Mouse (Mus musculus) midbrain, embryonic 14.5 days (tissue): ENCODE measurements around the gene Ccl26. TPM values are rescaled to one million over a fixed set of nuclear protein-coding genes. Genes with fewer than 3 reads are reported as not detected.

Experiments
- ATAC-seq: fragments of 200-750 bp; cut with Nextera tagmentation; 2 replicates; pipeline ENCODE4 v1.8.0; 2017; ENCODE audit warnings: moderate number of reproducible peaks, moderate library complexity; ENCODE audit not compliant: low FRiP score, low TSS enrichment
- DNase-seq: peaks from one replicate; pipeline ENCODE4 v3.0.0-alpha.2; 2015
- H3K27ac ChIP-seq: fragments of 300-500 bp; sonication (generic); replicated peaks from 2 replicates; pipeline ENCODE4 v1.5.1; 2014; ENCODE audit warnings: mild to moderate bottlenecking, low read depth, low read length, moderate library complexity
- H3K27me3 ChIP-seq: fragments of 300-500 bp; sonication (generic); 2 replicates; pipeline ENCODE4 v1.6.1; 2014; ENCODE audit warnings: low read length, control low read depth, mixed read lengths; ENCODE audit not compliant: control insufficient read depth, insufficient read depth
- H3K36me3 ChIP-seq: fragments of 300-500 bp; sonication (generic); 2 replicates; pipeline ENCODE4 v1.6.1; 2014; ENCODE audit warnings: low read length, control low read depth; ENCODE audit not compliant: control insufficient read depth, insufficient read depth
- H3K4me1 ChIP-seq: fragments of 300-500 bp; sonication (generic); 2 replicates; pipeline ENCODE4 v1.6.1; 2014; ENCODE audit warnings: mild to moderate bottlenecking, antibody characterized with exemption, low read length, control low read depth; ENCODE audit not compliant: control insufficient read depth, insufficient read depth
- H3K4me2 ChIP-seq: fragments of 300-500 bp; sonication (generic); 2 replicates; pipeline ENCODE4 v1.6.1; 2014; ENCODE audit warnings: mild to moderate bottlenecking, low read length, moderate library complexity
- H3K4me3 ChIP-seq: fragments of 300-500 bp; sonication (generic); replicated peaks from 2 replicates; pipeline ENCODE4 v1.5.1; 2014; ENCODE audit warnings: low read depth, low read length
- H3K9ac ChIP-seq: fragments of 300-500 bp; sonication (generic); replicated peaks from 2 replicates; pipeline ENCODE4 v1.6.1; 2014; ENCODE audit warnings: mild to moderate bottlenecking, low read length, moderate library complexity
- H3K9me3 ChIP-seq: fragments of 300-500 bp; sonication (generic); 2 replicates; pipeline ENCODE4 v1.6.1; 2016; ENCODE audit warnings: low read length, control low read depth, mixed read lengths; ENCODE audit not compliant: control insufficient read depth
- WGBS: fragments of 180-500 bp; shearing (Covaris S2); extraction: QIAGEN DNeasy Blood & Tissue Kit; methylation state at CpG from one replicate; pipeline ENCODE4 v1.1.7; 2014; 5-methylcytosine and 5-hydroxymethylcytosine counted together
- polyA plus RNA-seq: library from polyadenylated mRNA; unstranded; fragments of >200 nt; fragmentation: Nextera tagmentation; extraction: Ambion mirVana; gene quantifications from 2 replicates; pipeline ENCODE4 v1.2.1, GENCODE M21; 2014

Ccl26 gene
- polyA plus RNA-seq, 1 experiment from 2014 or later = not detected

DNA sequence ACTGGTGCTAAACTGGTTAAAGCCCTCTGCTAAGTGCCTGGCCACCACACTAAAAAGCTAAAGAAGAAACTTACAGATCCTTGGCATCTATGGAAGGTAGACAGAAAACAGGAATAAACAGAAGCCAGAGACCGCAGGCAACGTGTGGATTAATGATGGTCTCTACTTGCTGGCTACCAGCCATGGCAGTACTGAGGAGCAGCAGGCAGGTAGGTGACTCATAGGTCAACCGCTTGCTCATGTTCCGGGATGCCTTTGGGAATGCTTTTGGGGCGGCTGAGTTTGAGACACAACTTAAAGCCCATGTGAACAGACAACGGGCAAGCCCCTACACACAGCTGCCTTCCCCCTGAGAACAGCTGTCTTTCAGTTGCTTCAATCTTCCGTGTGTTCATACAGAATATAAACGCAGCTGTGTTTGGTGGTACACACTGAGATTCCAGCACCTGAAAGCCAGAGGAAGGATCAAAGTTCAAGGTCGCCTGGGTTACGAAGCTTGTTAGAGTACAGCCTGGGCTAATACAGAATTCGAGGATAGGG lies 32.0 kb downstream of the Ccl26 start:
- Histone ChIP-seq H3K9me3 (no peaks in the 10 kb centered on the region), H3K4me2 (no peak overlapping the region), H3K27me3 (no peaks in the 10 kb centered on the region), H3K9ac (no peak overlapping the region), H3K4me3 (no peak overlapping the region), H3K36me3 (no peaks in the 10 kb centered on the region), H3K4me1 (no peaks in the 10 kb centered on the region), H3K27ac (no peak overlapping the region)
- ATAC-seq = no peak
- DNase-seq = no peak
- WGBS = 89% methylated on average over 11 of the region's 11 CpGs

GRCm38 (mm10) chr5:135529964-135530363 lies 33.4 kb downstream of the Ccl26 start:
- ATAC-seq (no peak), DNase-seq (no peak)
- Histone ChIP-seq H3K4me1 (no peaks in the 10 kb centered on the region), H3K4me2 (no peak overlapping the region), H3K9ac (no peak overlapping the region), H3K27me3 (no peaks in the 10 kb centered on the region), H3K36me3 (no peaks in the 10 kb centered on the region), H3K4me3 (no peak overlapping the region), H3K27ac (no peak overlapping the region), H3K9me3 (no peaks in the 10 kb centered on the region)
- WGBS = 90% methylated on average over 2 of the region's 2 CpGs

DNA sequence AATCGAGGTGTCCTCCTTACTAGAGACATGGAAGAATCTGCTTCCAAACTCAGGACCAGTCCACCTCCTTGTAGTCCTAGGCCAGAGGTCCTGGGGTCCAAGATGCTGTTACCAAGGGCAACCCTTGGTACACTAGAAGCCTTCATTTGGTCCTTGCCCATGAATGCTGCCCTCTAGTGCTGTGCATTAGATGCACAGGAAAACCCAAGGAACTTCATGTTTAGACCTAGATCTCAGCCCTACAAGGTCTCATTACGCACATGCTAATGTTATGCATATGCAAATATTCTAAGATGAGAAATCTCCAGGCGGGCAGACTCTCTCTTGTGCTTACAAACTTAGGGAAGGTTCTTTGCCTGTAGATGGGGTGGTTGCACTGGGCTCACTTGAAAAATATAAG lies 34.1 kb downstream of the Ccl26 start:
- no peak overlapping the region for H3K4me2 ChIP-seq
- DNase-seq = no peak
- H3K27ac ChIP-seq = no peak overlapping the region
- 75% methylated on average over 3 of the region's 3 CpGs for WGBS
- H3K4me1 ChIP-seq = no peaks in the 10 kb centered on the region
- H3K9me3 ChIP-seq = no peaks in the 10 kb centered on the region
- no peak overlapping the region for H3K4me3 ChIP-seq
- no peaks in the 10 kb centered on the region for H3K27me3 ChIP-seq
- no peaks in the 10 kb centered on the region for H3K36me3 ChIP-seq
- ATAC-seq = no peak
- H3K9ac ChIP-seq = no peak overlapping the region

- DNase-seq = no peak
- no peak for ATAC-seq
- no peak overlapping the region for H3K4me2 ChIP-seq
- H3K9me3 ChIP-seq = no peaks in the 10 kb centered on the region
- no peaks in the 10 kb centered on the region for H3K27me3 ChIP-seq
- H3K4me3 ChIP-seq = no peak overlapping the region
- H3K27ac ChIP-seq = no peak overlapping the region
- WGBS = 34% methylated on average over 7 of the region's 7 CpGs
- no peaks in the 10 kb centered on the region for H3K4me1 ChIP-seq
- H3K36me3 ChIP-seq = no peaks in the 10 kb centered on the region
- H3K9ac ChIP-seq = no peak overlapping the region
These were observed 35.4 kb downstream of the Ccl26 start for GRCm38 (mm10) chr5:135527986-135528385.

DNA sequence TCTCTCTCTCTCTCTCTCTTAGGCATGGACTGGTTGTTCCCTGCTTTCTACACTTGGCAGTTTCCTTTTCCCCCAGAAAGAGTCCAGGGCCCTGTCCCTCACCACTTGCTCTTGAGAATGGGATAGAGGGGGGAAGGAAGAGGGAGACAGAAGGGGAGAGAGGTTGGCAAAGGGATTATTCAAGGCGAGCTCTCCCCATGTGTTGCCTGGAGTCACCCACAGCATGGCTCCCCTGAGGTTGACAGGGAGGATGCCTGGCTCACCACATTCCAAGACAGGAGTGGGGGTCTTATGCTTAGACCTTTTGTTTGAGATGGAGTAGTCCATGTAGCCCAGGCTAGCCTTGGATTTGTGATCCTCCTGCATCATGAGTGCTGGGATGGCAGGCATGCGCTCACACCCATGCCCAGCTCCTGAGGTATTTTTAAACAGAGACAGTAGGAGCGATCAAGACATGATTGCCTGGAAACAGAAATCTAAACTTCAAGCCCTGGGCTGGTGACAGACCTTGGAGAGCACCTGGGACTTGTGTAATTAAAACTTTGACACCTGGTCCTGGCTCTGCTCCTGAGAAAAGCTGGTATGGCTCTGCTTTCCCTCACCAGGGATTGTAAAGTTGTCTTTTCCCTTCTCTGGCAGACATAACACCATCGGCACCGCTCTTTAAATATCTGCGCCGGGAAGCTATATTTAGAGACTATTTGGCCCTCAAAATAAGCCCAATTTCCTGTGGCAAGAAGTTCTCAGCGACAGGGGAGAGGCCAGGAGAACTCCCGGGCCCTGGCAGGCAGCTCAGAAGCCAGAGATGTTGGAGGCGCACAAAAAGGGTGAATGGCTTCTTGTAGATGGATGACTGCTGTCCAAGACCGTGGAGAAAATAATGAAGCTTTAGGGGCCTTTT lies 38.5 kb downstream of the Ccl26 start:
- DNase-seq (no peak), ATAC-seq (no peak)
- Histone ChIP-seq H3K4me3 (no peak overlapping the region), H3K27ac (no peak overlapping the region), H3K4me2 (no peak overlapping the region), H3K9me3 (no peaks in the 10 kb centered on the region), H3K4me1 (no peaks in the 10 kb centered on the region), H3K36me3 (no peaks in the 10 kb centered on the region), H3K9ac (no peak overlapping the region), H3K27me3 (no peaks in the 10 kb centered on the region)
- 81% methylated on average over 11 of the region's 11 CpGs for WGBS

DNA sequence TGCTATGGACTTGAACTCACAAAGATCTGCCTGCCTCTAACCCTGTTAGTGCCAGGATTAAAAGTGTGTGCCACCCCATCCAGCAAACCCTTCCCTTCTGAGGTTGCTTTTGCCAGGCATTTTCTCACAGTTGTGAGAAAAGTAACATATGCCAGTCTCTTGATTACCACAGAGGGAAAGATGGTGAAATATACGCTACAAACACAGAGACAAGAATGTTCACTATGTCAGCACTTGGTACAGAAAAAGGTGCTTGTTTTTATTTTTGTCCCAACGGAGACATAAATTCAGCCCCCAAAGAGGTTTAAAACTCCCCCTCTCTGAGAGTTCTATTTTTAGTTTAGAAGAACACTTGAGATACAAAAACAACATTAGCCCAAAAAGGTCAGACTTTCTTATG lies 39.3 kb downstream of the Ccl26 start:
- ATAC-seq = no peak
- Histone ChIP-seq H3K27ac (no peak overlapping the region), H3K4me3 (no peak overlapping the region), H3K9me3 (no peaks in the 10 kb centered on the region), H3K27me3 (no peaks in the 10 kb centered on the region), H3K4me2 (no peak overlapping the region), H3K9ac (no peak overlapping the region), H3K36me3 (no peaks in the 10 kb centered on the region), H3K4me1 (no peaks in the 10 kb centered on the region)
- 96% methylated on average over 2 of the region's 2 CpGs for WGBS
- no peak for DNase-seq

- H3K4me2 ChIP-seq = no peak overlapping the region
- H3K4me1 ChIP-seq = no peaks in the 10 kb centered on the region
- no peaks in the 10 kb centered on the region for H3K9me3 ChIP-seq
- H3K4me3 ChIP-seq = no peak overlapping the region
- DNase-seq (no peak), ATAC-seq (no peak)
- H3K36me3 ChIP-seq = no peaks in the 10 kb centered on the region
- H3K9ac ChIP-seq = no peak overlapping the region
- no peaks in the 10 kb centered on the region for H3K27me3 ChIP-seq
- H3K27ac ChIP-seq = no peak overlapping the region
- WGBS = 90% methylated on average over 9 of the region's 9 CpGs
These were observed 41.2 kb downstream of the Ccl26 start for GRCm38 (mm10) chr5:135522111-135522722.

- Histone ChIP-seq H3K4me2 (no peak overlapping the region), H3K4me1 (no peaks in the 10 kb centered on the region), H3K27ac (no peak overlapping the region), H3K4me3 (no peak overlapping the region), H3K27me3 (no peaks in the 10 kb centered on the region), H3K36me3 (peaks cover 4% of the 10 kb centered on the region; the same call in 1 of the 2 replicates), H3K9me3 (no peaks in the 10 kb centered on the region), H3K9ac (no peak overlapping the region)
- DNase-seq = no peak
- no peak for ATAC-seq
- WGBS = 89% methylated on average over 5 of the region's 5 CpGs
These were observed 46.0 kb downstream of the Ccl26 start for GRCm38 (mm10) chr5:135517348-135517883.
